Mouse (Mus musculus): ENCODE measurements around the gene Tcp10a.
"Not testable (repeated sequence)": the region's sequence is repeated elsewhere in the genome, so short reads cannot be mapped to it uniquely, and the experiment has no call there.

Tcp10a gene

DNA sequence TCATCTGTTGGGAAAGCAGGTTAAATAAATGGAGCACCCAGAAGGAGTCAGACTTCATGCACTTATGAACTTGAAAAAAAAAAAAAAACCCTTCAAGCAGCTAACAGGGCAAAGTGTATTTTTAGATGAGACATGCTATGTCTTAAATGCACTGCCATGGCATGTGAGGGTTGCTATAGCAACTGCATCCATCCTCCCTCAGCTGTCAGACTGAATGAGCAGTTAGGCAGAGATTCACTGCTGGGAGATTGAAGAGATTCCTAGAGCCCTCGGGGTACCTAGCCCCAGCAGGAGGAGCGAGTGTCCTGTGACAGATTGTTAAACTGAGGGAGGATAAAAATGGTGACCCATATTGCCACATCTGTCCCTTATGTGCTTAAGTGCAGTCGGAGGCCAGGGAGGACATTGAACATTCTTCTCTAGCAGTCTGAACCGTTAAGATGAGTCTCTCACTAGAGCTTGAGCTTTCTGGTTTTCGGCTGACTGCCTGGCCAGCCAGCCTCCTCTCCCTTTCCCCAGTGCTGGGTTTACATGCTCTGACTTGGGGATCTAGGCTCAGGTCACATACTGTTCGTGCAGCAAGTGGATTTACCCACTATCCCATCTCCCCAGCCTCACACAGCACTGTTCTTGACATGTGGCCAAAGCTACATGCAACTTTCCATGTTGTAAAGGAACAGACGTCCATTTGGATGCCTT is 42.4 kb downstream of the Tcp10a start:
- DNase-seq (ENCODE audit: low read depth, low spot score), result not testable (repeated sequence)

DNA sequence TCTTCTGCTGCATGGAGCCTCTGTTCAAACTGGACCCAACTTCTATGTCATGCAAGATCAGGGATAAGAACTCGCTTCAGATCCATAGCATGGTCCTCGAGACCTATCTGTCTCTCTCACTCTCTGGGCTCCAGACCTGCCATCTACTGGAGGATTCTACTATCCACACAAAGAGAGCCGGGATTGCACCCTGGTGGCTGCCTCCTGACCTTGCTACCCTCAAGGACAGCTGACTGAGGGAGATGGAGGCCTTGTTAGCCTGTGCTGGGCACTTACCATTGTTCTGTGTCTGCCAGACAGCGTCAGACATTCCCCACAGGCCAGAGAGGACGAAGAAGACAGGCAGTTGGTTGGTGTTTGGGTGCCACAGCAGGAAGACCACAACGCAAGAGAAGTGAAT is 45.0 kb downstream of the Tcp10a start:
- DNase-seq (ENCODE audit: low read depth, low spot score), result not testable (repeated sequence)

DNA sequence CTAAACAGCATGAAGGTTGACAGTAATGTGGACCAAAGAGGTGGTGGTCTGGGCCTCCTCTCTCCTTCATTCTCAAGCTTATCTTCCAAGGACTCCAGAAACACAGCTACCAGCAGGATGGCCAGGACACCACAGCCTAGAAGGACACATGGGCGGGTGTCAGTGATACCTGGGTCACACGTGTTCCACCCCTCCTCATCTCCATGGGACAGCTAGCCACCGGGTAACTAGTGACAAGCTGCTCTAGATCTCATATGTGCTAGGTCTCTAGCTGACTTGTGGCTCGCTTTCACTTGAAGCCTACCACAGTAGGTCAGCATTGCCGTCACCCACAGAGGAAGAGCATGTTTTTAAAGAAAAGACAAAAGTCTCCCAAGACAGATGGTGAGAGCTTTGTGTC is 47.4 kb downstream of the Tcp10a start, which contains the start of gene Gm49630:
Gene Gm49630 (minus strand): TSS at position 101 of the 400 bp plus-strand sequence.
- not testable (repeated sequence) for DNase-seq (ENCODE audit: low read depth, low spot score)

DNA sequence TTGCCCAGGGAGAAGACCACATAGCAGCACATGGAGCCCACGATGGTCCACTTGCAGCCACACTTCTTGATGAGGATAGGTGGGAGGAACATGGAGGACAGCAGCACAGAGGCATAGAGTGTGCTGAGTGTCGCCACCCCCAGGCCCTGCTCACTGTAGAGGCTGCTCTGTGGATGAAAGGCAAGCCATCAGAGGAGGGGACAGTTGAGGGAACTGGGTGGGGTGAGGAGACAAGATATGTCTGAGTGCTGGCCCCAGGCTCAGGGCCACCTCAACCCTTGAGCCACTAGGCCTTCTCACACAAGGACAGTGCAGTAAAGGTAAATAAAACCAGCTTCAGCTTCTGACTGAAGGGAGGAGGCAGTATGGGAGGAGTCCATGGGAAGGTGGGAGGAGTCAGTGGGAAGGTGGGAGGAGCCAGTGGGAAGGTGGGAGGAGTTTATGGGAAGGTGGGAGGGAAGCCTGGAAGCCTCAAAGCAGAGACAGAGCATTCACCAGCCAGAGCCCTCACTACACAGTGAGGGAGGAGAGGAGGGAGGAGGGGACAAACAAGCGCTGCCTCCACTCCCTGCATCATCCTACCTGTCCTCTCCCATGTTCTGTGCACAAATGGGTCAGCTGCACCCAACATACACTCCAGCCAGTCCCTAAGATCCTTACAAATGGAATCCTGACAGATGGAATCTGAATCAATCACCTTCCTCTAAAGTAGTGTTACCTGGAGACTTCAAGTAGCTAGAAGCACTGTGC is 52.7 kb downstream of the Tcp10a start:
- not testable (repeated sequence) for DNase-seq (ENCODE audit: low read depth, low spot score)

DNA sequence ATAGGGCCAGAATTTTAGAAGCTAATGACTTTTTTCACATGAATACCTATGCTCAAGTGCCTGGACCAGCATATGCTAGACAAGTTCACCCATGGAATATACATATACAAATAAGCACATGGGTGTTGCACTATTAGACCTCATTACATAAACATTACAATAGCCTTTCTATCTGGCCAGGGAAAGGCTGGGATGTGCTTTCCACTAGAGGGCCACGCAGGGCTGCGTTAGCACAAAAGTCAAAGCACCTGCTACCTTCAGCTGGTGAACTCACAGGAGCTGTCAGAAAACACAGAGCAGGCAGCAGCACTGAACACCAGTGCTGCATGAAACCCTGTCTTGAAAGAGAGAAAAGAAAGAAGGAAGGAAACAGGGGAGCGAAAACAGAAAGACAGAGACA is 53.5 kb downstream of the Tcp10a start:
- not testable (repeated sequence) for DNase-seq (ENCODE audit: low read depth, low spot score)

DNA sequence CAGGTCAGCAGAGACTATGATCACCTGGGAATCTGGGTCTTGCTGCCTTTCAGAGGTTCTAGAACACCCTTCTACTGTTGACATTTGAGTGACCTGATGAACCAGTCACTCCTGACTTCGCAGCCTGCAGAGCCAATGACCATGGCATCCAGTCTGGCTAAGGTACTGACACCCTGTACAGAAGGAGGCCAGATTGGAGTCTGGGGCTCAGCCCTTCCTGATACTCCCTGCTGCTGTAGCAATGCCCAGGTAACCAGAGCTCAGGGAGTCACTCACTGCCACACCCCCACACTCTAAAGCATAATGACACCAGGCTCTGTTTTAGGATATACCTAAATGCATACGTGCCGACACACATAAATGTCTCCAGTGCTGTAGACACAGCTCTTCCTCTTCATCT is 58.3 kb downstream of the Tcp10a start:
- DNase-seq (ENCODE audit: low read depth, low spot score), result not testable (repeated sequence)

DNA sequence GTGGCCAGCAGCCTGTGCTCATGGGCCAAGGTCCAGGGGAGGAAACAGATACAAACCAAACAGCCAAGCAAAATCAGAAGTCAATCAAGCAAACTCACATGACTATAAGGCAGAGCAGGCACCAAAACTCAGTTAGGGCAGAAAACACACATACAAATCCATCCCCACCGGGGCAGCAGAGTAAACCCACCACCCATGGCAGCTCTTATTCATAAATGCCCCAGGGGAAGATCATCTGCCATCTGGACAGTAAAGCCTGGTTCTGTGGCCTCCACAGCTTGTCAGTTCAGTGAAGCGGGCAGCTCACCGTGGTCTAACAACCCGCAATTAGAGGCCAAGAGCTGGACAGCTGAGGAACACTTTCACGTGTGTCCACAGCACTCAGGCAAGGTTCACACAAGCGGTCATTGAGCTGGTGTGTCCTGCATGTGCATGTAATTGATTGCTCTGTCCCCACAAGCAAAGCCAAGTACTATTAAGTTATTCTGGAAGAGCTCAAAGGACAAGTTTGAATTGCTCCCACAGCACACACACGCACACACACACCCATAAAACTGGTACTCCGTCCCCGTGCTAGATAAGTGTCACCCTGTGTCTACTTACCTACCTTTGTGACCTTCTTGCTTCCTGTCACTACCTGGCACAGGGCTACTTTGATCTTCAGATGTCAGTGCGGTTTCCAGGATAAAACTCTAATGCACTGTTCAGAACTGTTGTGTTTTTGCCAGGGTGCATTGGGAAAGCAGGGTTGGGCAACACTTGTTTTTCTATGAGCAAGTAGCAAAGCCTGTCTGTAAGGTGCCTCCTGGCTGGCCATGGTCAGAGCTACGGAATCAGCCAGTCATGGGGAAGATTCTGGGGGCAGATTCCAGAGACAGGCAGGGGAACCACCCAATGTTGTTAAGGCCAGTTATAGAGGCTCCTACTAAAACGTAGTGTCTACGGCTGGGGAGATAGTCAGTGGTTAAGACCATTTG is 59.0 kb downstream of the Tcp10a start:
- DNase-seq (ENCODE audit: low read depth, low spot score), result not testable (repeated sequence)

DNA sequence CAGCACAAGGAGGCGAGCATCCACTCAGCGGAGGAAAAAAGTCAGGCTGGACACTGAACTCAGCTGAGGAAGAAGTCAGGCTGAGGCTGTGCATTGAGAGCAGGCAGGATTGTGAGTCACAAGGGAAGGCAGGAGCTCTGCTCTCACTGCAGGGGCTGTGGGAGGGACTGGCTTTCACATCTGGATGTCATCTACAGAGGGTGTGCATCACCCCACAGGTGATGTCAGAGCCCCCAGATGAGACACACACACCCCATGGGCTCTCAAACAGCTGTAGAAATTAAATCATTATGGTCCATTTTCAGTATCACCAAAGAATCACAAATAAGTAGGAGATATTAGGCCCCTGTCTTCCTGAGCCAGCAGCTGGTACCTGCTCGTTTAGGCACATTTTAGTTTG is 60.9 kb downstream of the Tcp10a start, which contains the start of gene Unc93a2:
Gene Unc93a2 (minus strand): TSS at position 101 of the 400 bp plus-strand sequence.
- DNase-seq (ENCODE audit: low read depth, low spot score), result not testable (repeated sequence)

DNA sequence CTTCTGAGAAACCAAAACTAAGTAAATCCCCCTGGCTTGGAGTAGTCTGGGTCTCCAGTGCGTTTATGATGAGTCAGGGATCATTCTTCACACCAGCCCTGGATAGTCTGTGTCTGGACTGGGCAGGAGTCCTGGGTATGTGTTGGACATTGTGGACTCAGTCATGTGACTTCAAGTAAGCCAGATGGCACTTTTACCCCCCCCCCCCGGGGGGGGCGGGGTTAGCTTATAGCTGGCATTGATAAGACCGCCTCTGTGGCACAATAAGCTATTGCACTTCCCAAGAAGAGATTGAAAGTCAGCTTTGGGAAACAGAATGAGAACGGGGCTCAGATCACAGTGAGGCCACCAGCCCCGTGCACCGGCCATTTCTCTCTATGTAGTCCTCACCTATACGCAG is 61.6 kb downstream of the Tcp10a start:
- DNase-seq (ENCODE audit: low read depth, low spot score), result not testable (repeated sequence)

DNA sequence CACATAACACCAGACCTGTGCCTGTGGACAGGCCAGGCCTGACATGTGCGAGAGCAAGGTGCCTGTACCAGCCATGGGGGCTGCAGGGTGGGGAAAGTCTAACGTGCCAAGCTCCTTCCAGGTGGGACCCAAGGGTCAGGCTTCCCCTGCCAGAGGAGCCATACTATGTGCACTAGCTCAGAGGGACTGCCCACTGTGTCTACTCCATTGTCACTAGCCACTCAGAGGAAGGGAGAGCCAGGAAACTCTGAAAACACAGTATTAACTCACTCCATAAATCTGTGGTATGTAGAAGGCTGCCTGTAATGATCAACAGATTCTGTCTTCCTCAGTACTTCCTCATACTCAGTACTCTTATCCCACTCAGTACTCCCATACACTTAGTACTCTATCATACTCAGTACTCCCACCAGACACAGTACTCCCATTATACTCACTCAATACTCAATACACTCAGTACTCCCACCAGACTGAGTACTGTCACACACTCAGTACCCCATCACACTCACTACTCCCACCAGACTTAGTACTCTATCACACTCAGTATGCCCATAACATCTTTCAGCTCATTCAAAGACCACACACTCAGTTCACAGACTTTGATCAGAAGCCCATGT is 64.0 kb downstream of the Tcp10a start:
- DNase-seq (ENCODE audit: low read depth, low spot score), result not testable (repeated sequence)

DNA sequence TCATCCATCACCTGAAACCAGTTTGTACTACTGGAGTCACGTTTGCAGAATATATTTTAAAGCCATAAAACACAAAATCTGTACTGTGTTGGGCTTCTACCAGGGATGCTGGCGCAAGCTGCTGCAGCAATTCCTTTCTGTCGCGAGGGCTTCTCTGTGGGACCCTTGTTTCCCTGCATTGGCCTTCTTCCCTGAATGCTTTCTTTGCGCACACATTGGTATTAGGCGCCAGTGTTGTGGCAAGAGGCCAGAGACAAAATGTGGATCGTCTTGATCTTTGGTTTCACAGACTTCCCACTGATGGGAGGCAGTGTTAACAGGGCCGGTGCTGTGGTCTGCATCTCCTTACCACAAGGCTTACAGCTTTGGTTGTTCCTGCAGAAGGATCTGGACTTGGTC is 64.5 kb downstream of the Tcp10a start:
- not testable (repeated sequence) for DNase-seq (ENCODE audit: low read depth, low spot score)

DNA sequence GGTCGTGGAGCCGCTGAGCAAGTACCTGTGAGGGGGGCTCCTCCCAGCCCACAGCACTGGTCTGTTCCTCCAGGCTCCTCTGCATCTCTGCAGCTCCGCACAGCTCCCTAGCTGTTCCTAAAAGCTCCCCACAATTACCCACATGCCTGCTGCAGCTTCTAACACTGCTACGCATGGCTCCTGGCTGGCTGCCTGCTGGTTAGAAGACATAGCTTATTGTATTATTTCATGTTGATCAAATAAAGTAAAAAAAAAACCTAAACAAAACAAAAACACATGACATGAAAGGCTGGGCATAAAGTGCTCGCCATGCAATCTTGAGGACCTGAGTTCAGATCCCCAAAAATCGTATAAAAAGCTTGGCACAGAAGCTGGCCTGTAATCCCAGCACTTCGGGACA is 65.5 kb downstream of the Tcp10a start:
- DNase-seq (ENCODE audit: low read depth, low spot score), result not testable (repeated sequence)

DNA sequence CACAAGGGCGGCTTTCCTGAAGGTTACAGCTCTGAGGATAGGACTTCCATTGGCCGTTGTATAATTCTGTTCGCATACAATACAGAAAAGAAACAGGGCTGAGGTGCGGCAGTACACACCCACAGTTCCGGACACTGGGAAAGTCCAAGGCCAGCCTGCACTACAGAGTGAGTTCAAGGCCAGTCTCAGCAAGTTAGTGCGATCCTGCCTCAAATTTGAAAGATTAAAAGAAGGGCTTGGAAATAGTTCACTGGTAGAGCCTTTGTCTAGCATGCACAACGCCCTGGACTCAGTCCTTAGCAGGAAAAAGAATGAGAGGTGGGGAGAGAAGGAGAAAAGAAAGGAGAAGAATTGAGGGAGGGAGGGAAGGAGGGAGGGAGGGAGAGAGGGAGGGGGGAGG is 70.7 kb downstream of the Tcp10a start:
- not testable (repeated sequence) for DNase-seq (ENCODE audit: low read depth, low spot score)

All from embryo, embryonic 11.5 days (tissue).